Mouse (Mus musculus): ENCODE data around the gene Gm9837. TPM values are rescaled to one million over a fixed set of nuclear protein-coding genes. Genes with fewer than 3 reads are reported as not detected.

Gm9837 gene
- total RNA-seq, 2 experiments from 2014 or later: not detected

GRCm38 (mm10) chr11:53458996-53459395 lies 11.3 kb downstream of the Gm9837 start:
- ATAC-seq (replicated peaks; ENCODE audit: poor library complexity, severe bottlenecking): no peak

- ATAC-seq (replicated peaks; ENCODE audit: poor library complexity, severe bottlenecking): peak; percentile 45; the same call in 1 of the 2 replicates
These were observed 12.8 kb downstream of the Gm9837 start for GRCm38 (mm10) chr11:53457372-53457954.

DNA sequence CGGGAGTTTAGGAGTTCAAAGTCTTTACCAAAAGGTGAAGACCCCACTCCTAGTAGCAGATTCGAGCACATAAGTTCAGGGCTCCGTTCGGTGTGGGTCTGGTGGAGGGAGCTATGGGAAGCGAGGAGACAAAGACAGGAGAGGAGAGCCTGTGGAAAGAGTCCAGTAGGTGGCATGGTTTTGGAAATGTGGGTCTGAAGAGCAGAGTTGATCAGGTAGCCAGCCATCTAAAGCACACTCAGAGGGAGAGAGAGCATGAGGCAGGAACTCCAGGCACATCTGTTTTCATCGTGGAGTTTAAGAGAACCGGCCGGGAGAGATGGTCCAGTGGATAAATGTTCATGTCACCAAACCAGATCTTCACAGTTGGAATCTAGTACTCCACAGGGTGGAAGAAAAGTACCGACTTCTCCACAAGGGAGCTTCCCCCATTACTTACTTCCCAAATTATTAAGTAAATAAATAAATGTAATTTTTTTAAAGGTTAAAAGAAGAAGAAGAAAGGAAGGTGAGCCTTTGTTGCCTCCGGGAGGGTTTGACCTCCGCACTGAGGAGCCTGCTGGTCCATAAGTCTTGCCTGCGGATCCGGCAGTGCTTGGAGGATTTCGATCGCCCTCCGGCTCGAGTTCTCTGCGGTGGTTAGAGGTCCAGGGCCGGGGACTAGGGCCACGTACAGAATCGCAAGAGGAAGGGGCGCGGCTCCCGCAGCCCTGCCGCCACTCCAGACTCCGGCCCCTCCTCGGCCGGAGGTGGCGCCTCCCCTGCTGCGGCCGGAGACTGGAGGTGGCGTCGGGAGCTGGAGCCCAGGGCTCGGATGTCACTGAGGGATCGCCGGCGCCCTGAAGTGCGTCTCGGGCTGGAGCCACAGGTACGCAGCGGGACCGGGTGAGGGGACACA lies 13.6 kb downstream of the Gm9837 start, which contains the start of the genes Gm10447 and Shroom1:
Gene Gm10447, minus strand, starts transcription at position 637 of the 898 bp plus-strand sequence.
Gene Shroom1, plus strand, starts transcription at position 732 of the 898 bp plus-strand sequence.
- ATAC-seq (replicated peaks; ENCODE audit: poor library complexity, severe bottlenecking): peak; percentile 97

DNA sequence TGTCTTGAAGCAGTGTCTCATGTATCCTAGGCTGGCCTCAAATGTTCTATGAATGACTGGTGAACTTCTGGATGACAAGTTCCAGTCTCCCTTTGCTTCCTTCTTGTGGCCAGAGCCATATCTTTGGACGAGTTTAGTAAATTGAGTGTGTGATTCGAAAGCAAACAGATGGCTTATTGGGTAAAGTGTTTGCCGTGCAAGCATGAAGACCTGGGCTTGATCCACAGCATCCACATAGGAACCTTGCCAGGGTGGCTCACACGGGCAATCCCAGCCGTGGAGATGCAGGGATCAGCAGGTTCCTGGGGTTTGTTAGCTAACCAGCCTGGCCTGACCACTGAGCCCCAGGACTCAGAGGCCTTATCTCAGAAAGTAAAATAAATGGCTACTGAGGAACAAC lies 17.2 kb downstream of the Gm9837 start:
- ATAC-seq (replicated peaks; ENCODE audit: poor library complexity, severe bottlenecking): no peak

GRCm38 (mm10) chr11:53452396-53452795 lies 17.9 kb downstream of the Gm9837 start:
- ATAC-seq (replicated peaks; ENCODE audit: poor library complexity, severe bottlenecking): no peak

- no peak for ATAC-seq (replicated peaks; ENCODE audit: poor library complexity, severe bottlenecking)
These were observed 18.9 kb downstream of the Gm9837 start for GRCm38 (mm10) chr11:53451361-53451760.

- ATAC-seq (replicated peaks; ENCODE audit: poor library complexity, severe bottlenecking): peak; percentile 67
These were observed 20.1 kb downstream of the Gm9837 start for GRCm38 (mm10) chr11:53450070-53450705.

DNA sequence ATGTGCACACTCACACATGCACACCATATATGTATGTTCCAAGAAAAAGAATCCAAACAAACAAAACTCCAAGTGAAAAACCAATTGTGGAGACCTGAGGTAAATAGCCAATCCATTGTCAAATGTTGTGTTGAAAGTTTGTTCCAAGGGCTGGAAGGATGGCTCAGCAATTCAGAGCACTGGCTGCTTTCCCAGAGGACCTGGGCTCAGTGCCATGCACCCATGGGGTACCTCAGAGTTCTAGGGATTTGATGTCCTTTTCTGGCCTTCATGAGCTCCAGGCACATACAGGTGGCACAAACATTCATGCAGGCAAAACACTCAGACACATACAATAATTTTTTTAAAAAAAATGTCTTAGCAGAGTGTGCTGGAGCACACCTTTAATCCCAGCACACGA lies 21.8 kb downstream of the Gm9837 start:
- ATAC-seq (replicated peaks; ENCODE audit: poor library complexity, severe bottlenecking): no peak

GRCm38 (mm10) chr11:53447996-53448395 lies 22.3 kb downstream of the Gm9837 start:
- no peak for ATAC-seq (replicated peaks; ENCODE audit: poor library complexity, severe bottlenecking)

DNA sequence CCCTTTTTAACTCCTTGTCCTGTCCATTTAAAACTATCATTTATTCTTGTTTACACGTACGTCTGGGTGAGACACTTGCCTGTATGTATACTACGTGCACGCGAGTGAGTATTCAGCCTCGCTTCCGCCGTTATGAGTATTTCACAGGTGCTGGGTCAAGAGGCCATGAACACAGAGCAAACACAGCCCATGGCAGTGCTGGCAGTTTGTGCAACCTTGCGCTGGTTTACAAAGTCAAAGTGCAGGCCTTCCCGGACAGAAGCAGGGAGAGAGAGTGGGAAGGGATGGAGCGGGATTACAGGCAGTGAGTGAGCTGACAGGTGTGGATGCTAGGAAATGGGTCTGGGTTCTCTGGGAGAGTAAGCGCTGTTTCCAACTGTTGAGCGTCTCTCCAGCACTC lies 24.1 kb downstream of the Gm9837 start:
- ATAC-seq (replicated peaks; ENCODE audit: poor library complexity, severe bottlenecking): no peak

GRCm38 (mm10) chr11:53445562-53445961 lies 24.7 kb downstream of the Gm9837 start:
- no peak for ATAC-seq (replicated peaks; ENCODE audit: poor library complexity, severe bottlenecking)

- ATAC-seq (replicated peaks; ENCODE audit: poor library complexity, severe bottlenecking): peak; percentile 30; the same call in 1 of the 2 replicates
These were observed 26.4 kb downstream of the Gm9837 start for GRCm38 (mm10) chr11:53443861-53444260.

DNA sequence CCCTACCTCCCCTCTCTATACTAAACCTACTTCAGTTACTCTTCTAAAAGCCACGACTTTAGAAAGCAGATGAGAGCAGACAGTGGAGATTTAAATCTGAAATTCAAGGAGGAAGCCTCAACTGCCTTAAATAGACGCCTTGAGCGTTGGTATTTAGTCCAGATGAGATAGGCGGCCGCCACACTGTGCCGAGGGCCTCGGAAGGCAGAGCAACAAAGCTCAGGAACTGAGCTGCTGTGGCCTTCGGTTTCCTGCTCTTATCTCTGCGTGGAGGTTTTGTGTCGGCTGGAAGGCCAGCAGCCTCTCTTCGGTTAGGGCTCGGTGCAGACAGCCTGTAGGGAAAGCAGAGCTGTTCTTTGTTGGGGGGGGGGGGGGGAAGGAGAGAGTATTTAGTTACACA lies 28.4 kb downstream of the Gm9837 start:
- peak; percentile 22; the same call in 1 of the 2 replicates for ATAC-seq (replicated peaks; ENCODE audit: poor library complexity, severe bottlenecking)

GRCm38 (mm10) chr11:53436338-53436737 lies 33.9 kb downstream of the Gm9837 start:
- ATAC-seq (replicated peaks; ENCODE audit: poor library complexity, severe bottlenecking): peak; percentile 59

DNA sequence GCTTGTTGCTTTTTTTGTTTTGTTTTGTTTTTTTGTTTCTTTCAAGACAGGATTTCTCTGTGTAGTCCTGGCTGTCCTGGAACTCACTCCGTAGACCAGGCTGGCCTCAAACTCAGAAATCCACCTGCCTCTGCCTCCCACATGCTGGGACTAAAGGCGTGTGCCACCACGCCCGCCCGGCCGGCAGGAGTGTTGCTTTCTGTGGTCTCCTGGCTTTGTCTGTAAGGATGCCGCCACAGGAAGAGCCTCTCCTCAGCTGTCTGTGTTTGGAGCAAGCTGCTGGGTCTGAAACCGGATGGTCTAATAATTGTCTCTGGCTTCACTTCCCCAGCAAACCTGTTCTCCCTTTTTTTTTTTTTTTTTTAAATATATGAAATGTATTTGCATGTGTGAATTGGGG lies 34.8 kb downstream of the Gm9837 start:
- no peak for ATAC-seq (replicated peaks; ENCODE audit: poor library complexity, severe bottlenecking)

GRCm38 (mm10) chr11:53433057-53433456 lies 37.2 kb downstream of the Gm9837 start:
- ATAC-seq (replicated peaks; ENCODE audit: poor library complexity, severe bottlenecking): no peak

GRCm38 (mm10) chr11:53431347-53432056 lies 38.8 kb downstream of the Gm9837 start:
- ATAC-seq (replicated peaks; ENCODE audit: poor library complexity, severe bottlenecking): no peak

- peak; percentile 85 for ATAC-seq (replicated peaks; ENCODE audit: poor library complexity, severe bottlenecking)
These were observed 39.5 kb downstream of the Gm9837 start, which contains the start of the genes Uqcrq and Gdf9 for GRCm38 (mm10) chr11:53430670-53431346. Gene Uqcrq, minus strand, starts transcription at chr11:53430831. Gene Gdf9, plus strand, starts transcription at chr11:53431023.

GRCm38 (mm10) chr11:53430300-53430669 lies 40.0 kb downstream of the Gm9837 start:
- peak; percentile 52 for ATAC-seq (replicated peaks; ENCODE audit: poor library complexity, severe bottlenecking)

DNA sequence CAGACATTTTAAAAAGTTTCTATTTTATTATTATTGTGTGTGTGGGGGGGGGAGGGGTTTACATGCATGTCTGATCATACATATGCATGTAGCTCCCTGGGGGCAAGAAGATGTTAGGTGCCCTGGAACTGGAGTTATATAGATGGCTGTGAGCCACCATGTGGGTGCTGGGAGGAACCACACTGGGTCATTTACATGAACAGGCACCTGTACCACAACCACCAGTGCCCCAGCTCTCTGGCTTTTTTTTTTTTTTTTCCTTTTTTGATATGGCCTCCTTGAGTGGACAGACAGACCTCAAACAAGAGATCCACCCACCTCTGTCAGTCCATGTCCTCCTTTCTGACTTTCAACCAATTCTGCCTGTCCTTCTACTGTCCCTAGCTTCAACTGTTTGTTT lies 41.1 kb downstream of the Gm9837 start:
- ATAC-seq (replicated peaks; ENCODE audit: poor library complexity, severe bottlenecking): no peak

Measured in granulocyte monocyte progenitor cell, adult 5-6 weeks (primary cell).